Mouse (Mus musculus) intestine, embryonic 14.5 days (tissue): ENCODE results near the gene E4f1. TPM values are rescaled to one million over a fixed set of nuclear protein-coding genes. Genes with fewer than 3 reads are reported as not detected.

Source experiments
- ATAC-seq: fragments of 200-750 bp; cut with Nextera tagmentation; replicated peaks from 2 replicates; pipeline ENCODE4 v1.8.0; 2017; ENCODE audit warnings: low read depth, moderate number of reproducible peaks, moderate TSS enrichment, moderate library complexity; ENCODE audit not compliant: low FRiP score, low TSS enrichment
- DNase-seq: peaks from one replicate; pipeline ENCODE4 v3.0.0-alpha.2; 2018; ENCODE audit warnings: low spot score
- H3K27ac ChIP-seq: fragments of 300-500 bp; sonication (generic); 2 replicates; pipeline ENCODE4 v1.5.1; 2014; ENCODE audit warnings: low read depth, mild to moderate bottlenecking, control low read depth
- H3K27me3 ChIP-seq: fragments of 300-500 bp; sonication (generic); replicated peaks from 2 replicates; pipeline ENCODE4 v1.6.1; 2014; ENCODE audit warnings: low read length, control low read depth; ENCODE audit not compliant: control insufficient read depth, insufficient read depth
- H3K36me3 ChIP-seq: fragments of 300-500 bp; sonication (generic); 2 replicates; pipeline ENCODE4 v1.6.1; 2014; ENCODE audit warnings: low read length, control low read depth; ENCODE audit not compliant: control insufficient read depth, insufficient read depth
- H3K4me1 ChIP-seq: fragments of 300-500 bp; sonication (generic); replicated peaks from 2 replicates; pipeline ENCODE4 v1.6.1; 2014; ENCODE audit warnings: low read length, control low read depth, mixed read lengths; ENCODE audit not compliant: control insufficient read depth, insufficient read depth
- H3K4me2 ChIP-seq: fragments of 300-500 bp; sonication (generic); 2 replicates; pipeline ENCODE4 v1.6.1; 2014; ENCODE audit warnings: low read length
- H3K4me3 ChIP-seq: fragments of 300-500 bp; sonication (generic); 2 replicates; pipeline ENCODE4 v1.5.1; 2014; ENCODE audit warnings: low read depth, low read length, control low read depth, mixed read lengths
- H3K9ac ChIP-seq: fragments of 300-500 bp; sonication (generic); 2 replicates; pipeline ENCODE4 v1.6.1; 2014; ENCODE audit warnings: mild to moderate bottlenecking, low read length
- H3K9me3 ChIP-seq: fragments of 300-500 bp; sonication (generic); 2 replicates; pipeline ENCODE4 v1.6.1; 2016; ENCODE audit warnings: low read length, control low read depth; ENCODE audit not compliant: control insufficient read depth
- WGBS: fragments of 180-500 bp; shearing (Covaris S2); extraction: QIAGEN DNeasy Blood & Tissue Kit; methylation state at CpG from one replicate; pipeline ENCODE4 v1.1.7; 2014; 5-methylcytosine and 5-hydroxymethylcytosine counted together
- polyA plus RNA-seq: library from polyadenylated mRNA; unstranded; fragments of >200 nt; fragmentation: Nextera tagmentation; extraction: Ambion mirVana; gene quantifications from 2 replicates; pipeline ENCODE4 v1.2.1, GENCODE M21; 2014

The E4f1 gene
- polyA plus RNA-seq, 1 experiment from 2014 or later: 23.2 TPM

- no peaks in the 10 kb centered on the region for H3K9me3 ChIP-seq
- DNase-seq (no peak), ATAC-seq (no peak)
- peaks cover 15% of the 10 kb centered on the region for H3K36me3 ChIP-seq
- no peak overlapping the region for H3K27ac ChIP-seq
- H3K4me2 ChIP-seq: no peak overlapping the region
- H3K27me3 ChIP-seq: no peaks in the 10 kb centered on the region
- H3K9ac ChIP-seq: no peak overlapping the region
- no peaks in the 10 kb centered on the region for H3K4me1 ChIP-seq
- WGBS: 91% methylated on average over 10 of the region's 10 CpGs
- no peak overlapping the region for H3K4me3 ChIP-seq
These were observed 34.0 kb upstream of the E4f1 start for GRCm38 (mm10) chr17:24504085-24504484.

DNA sequence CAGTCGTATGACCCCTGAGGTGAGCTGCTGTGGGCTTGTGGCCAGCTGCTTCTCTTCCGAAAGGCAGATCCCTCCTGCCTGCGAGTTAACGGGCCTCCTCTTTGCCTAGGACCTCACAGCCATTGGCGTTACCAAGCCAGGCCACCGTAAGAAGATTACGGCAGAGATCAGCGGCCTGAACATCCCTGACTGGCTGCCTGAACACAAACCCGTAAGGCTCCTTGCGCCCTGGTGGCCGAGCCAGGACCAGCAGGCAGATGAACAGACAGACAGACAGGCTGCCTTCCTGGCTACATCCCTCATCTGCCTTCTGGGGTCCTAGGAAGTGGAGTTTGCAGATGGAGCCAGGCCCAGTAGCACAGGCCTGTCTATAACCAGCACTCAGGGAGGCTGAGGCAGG, 32.1 kb upstream of the E4f1 start:
- Histone ChIP-seq H3K4me1 (no peaks in the 10 kb centered on the region), H3K4me3 (no peak overlapping the region), H3K4me2 (no peak overlapping the region), H3K9ac (no peak overlapping the region), H3K27me3 (no peaks in the 10 kb centered on the region), H3K27ac (no peak overlapping the region), H3K36me3 (no peaks in the 10 kb centered on the region), H3K9me3 (no peaks in the 10 kb centered on the region)
- DNase-seq (no peak), ATAC-seq (no peak)
- 32% methylated on average over 11 of the region's 11 CpGs for WGBS

DNA sequence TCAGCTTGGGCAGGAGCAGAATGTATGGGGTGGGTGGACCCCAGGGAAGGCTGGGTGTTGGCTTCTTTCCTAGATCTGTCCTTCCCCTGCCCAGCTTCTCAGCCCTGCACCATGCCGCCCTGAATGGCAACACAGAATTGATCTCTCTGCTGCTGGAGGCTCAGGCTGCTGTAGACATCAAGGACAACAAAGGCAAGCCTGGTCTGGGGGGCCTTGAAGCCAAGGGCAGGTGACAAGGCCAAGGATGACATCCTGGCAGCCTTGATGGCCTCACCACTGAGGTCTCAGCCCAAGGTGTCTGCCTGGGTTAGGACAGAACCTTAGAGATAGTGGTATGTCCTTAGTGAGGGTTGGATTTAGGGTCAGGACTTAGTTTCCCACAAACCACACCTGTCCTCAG, 25.9 kb upstream of the E4f1 start:
- no peaks in the 10 kb centered on the region for H3K27me3 ChIP-seq
- DNase-seq (no peak), ATAC-seq (no peak)
- H3K4me3 ChIP-seq: no peak overlapping the region
- H3K36me3 ChIP-seq: no peaks in the 10 kb centered on the region
- no peak overlapping the region for H3K4me2 ChIP-seq
- 79% methylated on average over 1 of the region's 1 CpGs for WGBS
- no peaks in the 10 kb centered on the region for H3K4me1 ChIP-seq
- no peak overlapping the region for H3K9ac ChIP-seq
- H3K27ac ChIP-seq: no peak overlapping the region
- H3K9me3 ChIP-seq: no peaks in the 10 kb centered on the region

DNA sequence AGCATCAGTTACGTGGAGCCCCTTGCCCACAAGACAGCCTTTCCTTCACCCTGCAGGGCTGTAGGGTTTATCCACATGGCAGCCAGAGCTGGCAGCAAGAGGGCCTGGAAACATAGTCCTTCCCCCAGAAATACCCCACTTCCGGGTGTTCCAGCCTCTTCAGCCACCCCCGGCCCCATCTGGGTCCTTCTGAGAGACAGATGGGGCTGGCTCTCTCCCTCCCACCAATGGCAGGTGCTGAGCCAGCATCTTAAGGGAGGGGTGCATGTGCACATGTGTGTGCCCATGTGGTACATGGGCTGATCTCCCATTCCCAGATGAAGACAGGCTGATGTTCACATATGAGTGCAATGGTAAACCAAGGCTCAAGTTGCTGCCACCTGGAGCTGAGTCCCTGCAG, 25.3 kb upstream of the E4f1 start:
- no peaks in the 10 kb centered on the region for H3K27me3 ChIP-seq
- DNase-seq (no peak), ATAC-seq (no peak)
- H3K9ac ChIP-seq: no peak overlapping the region
- no peak overlapping the region for H3K4me2 ChIP-seq
- H3K9me3 ChIP-seq: no peaks in the 10 kb centered on the region
- H3K4me3 ChIP-seq: no peak overlapping the region
- no peaks in the 10 kb centered on the region for H3K4me1 ChIP-seq
- no peak overlapping the region for H3K27ac ChIP-seq
- 86% methylated on average over 3 of the region's 3 CpGs for WGBS
- no peaks in the 10 kb centered on the region for H3K36me3 ChIP-seq

GRCm38 (mm10) chr17:24494627-24495335, 24.7 kb upstream of the E4f1 start:
- DNase-seq: peak; percentile 73
- no peaks in the 10 kb centered on the region for H3K4me1 ChIP-seq
- no peak overlapping the region for H3K9ac ChIP-seq
- H3K36me3 ChIP-seq: no peaks in the 10 kb centered on the region
- 41% methylated on average over 2 of the region's 2 CpGs for WGBS
- no peak overlapping the region for H3K4me3 ChIP-seq
- H3K4me2 ChIP-seq: no peak overlapping the region
- H3K9me3 ChIP-seq: no peaks in the 10 kb centered on the region
- peaks cover 5% of the 10 kb centered on the region; the same call in 1 of the 2 replicates for H3K27me3 ChIP-seq
- ATAC-seq: no peak
- H3K27ac ChIP-seq: no peak overlapping the region

GRCm38 (mm10) chr17:24490399-24490798, 20.3 kb upstream of the E4f1 start:
- Histone ChIP-seq H3K9ac (no peak overlapping the region), H3K27me3 (peaks cover 30% of the 10 kb centered on the region), H3K9me3 (no peaks in the 10 kb centered on the region), H3K27ac (no peak overlapping the region), H3K4me2 (no peak overlapping the region), H3K36me3 (no peaks in the 10 kb centered on the region), H3K4me3 (no peak overlapping the region), H3K4me1 (peaks cover 8% of the 10 kb centered on the region; the same call in 1 of the 2 replicates)
- WGBS: 74% methylated on average over 4 of the region's 4 CpGs
- DNase-seq: no peak
- ATAC-seq: no peak

GRCm38 (mm10) chr17:24489265-24490030, 19.3 kb upstream of the E4f1 start:
- Histone ChIP-seq H3K9me3 (no peaks in the 10 kb centered on the region), H3K36me3 (no peaks in the 10 kb centered on the region), H3K4me2 (peak overlapping the region; percentile 99), H3K9ac (peak overlapping the region; percentile 60), H3K27me3 (peaks cover 30% of the 10 kb centered on the region), H3K4me3 (peak overlapping the region; percentile 71), H3K4me1 (peaks cover 8% of the 10 kb centered on the region; the same call in 1 of the 2 replicates), H3K27ac (no peak overlapping the region)
- ATAC-seq (0 out of 2 replicates have a peak, but pooled peaks have one; percentile 14), DNase-seq (no peak)
- 20% methylated on average over 19 of the region's 19 CpGs for WGBS

DNA sequence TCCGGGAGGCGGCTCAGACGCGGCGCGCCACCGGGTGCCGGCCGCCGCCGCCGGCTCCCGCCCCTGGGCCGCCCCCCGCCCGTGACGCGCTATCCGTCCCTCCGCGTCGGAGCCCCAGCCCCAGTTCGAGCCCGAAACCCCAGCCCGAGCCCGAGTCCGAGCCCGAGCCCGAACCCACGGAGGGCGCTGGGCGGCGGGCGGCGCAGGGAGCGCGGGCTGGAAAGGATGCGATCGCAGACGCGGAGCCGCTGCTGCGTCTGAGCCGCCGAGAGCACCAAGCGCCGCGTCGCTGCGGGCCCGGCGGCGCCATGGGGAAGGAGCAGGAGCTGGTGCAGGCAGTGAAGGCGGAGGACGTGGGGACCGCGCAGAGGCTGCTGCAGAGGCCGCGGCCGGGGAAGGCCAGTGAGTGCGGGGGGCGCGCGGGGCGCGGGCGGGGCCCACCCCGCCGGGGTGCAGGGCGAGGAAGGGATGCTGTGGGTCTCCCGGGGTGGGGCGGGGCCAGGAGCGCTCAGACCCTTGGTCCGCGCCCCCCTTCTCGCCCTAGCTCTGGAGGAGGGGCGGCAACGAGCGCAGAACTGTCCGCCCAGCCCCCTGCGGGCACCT, 18.6 kb upstream of the E4f1 start:
- H3K4me2 ChIP-seq: peak overlapping the region; percentile 99
- peaks cover 8% of the 10 kb centered on the region; the same call in 1 of the 2 replicates for H3K4me1 ChIP-seq
- under 1% methylated on average over 66 of the region's 81 CpGs for WGBS
- peaks cover 30% of the 10 kb centered on the region for H3K27me3 ChIP-seq
- no peak for DNase-seq
- peak overlapping the region; percentile 9; the same call in 1 of the 2 replicates for H3K27ac ChIP-seq
- H3K9ac ChIP-seq: peak overlapping the region; percentile 60
- no peaks in the 10 kb centered on the region for H3K36me3 ChIP-seq
- peak; percentile 40; the same call in 1 of the 2 replicates for ATAC-seq
- H3K9me3 ChIP-seq: no peaks in the 10 kb centered on the region
- H3K4me3 ChIP-seq: peak overlapping the region; percentile 71
